Mouse (Mus musculus) liver, embryonic 15.5 days (tissue): ENCODE results near the gene Scrn1. TPM values are rescaled to one million over a fixed set of nuclear protein-coding genes. Genes with fewer than 3 reads are reported as not detected.

Experiments used
- ATAC-seq: fragments of 200-750 bp; cut with Nextera tagmentation; 2 replicates; pipeline ENCODE4 v1.8.0; 2017; ENCODE audit warnings: moderate number of reproducible peaks, mild to moderate bottlenecking, moderate library complexity; ENCODE audit not compliant: insufficient read depth
- H3K27ac ChIP-seq: fragments of 300-500 bp; sonication (generic); replicated peaks from 2 replicates; pipeline ENCODE4 v1.5.1; 2015; ENCODE audit warnings: mild to moderate bottlenecking, inconsistent platforms
- H3K27me3 ChIP-seq: fragments of 300-500 bp; sonication (generic); 2 replicates; pipeline ENCODE4 v1.6.1; 2015; ENCODE audit warnings: mild to moderate bottlenecking, inconsistent platforms
- H3K36me3 ChIP-seq: fragments of 300-500 bp; sonication (generic); replicated peaks from 2 replicates; pipeline ENCODE4 v1.6.1; 2015; ENCODE audit warnings: moderate library complexity, mild to moderate bottlenecking, inconsistent platforms
- H3K4me1 ChIP-seq: fragments of 300-500 bp; sonication (generic); replicated peaks from 2 replicates; pipeline ENCODE4 v1.6.1; 2015; ENCODE audit warnings: inconsistent platforms
- H3K4me2 ChIP-seq: fragments of 300-500 bp; sonication (generic); 2 replicates; pipeline ENCODE4 v1.6.1; 2015; ENCODE audit warnings: moderate library complexity, mild to moderate bottlenecking, inconsistent platforms
- H3K4me3 ChIP-seq: fragments of 300-500 bp; sonication (generic); replicated peaks from 2 replicates; pipeline ENCODE4 v1.5.1; 2015; ENCODE audit warnings: mild to moderate bottlenecking, inconsistent platforms
- H3K9ac ChIP-seq: fragments of 300-500 bp; sonication (generic); 2 replicates; pipeline ENCODE4 v1.6.1; 2015; ENCODE audit warnings: moderate library complexity, mild to moderate bottlenecking, inconsistent platforms
- H3K9me3 ChIP-seq: fragments of 300-500 bp; sonication (generic); replicated peaks from 2 replicates; pipeline ENCODE4 v1.6.1; 2016; ENCODE audit warnings: inconsistent platforms
- WGBS: fragments of 180-500 bp; shearing (Covaris S2); methylation state at CpG from one replicate; pipeline ENCODE4 v1.1.7; 2015; ENCODE audit warnings: mixed read lengths; ENCODE audit not compliant: insufficient replicate concordance; 5-methylcytosine and 5-hydroxymethylcytosine counted together
- polyA plus RNA-seq: library from polyadenylated mRNA; unstranded; fragments of >200 nt; fragmentation: Nextera tagmentation; extraction: Ambion mirVana; gene quantifications from 2 replicates; pipeline ENCODE4 v1.2.1, GENCODE M21; 2015

Scrn1 gene
- polyA plus RNA-seq, 1 experiment from 2014 or later = 0.31 TPM

GRCm38 (mm10) chr6:54471866-54472265 is 94.4 kb downstream of the Scrn1 start:
- no peaks in the 10 kb centered on the region for H3K4me1 ChIP-seq
- WGBS = 59% methylated on average over 7 of the region's 7 CpGs
- H3K9me3 ChIP-seq = no peaks in the 10 kb centered on the region
- no peak overlapping the region for H3K27ac ChIP-seq
- no peak overlapping the region for H3K9ac ChIP-seq
- H3K4me2 ChIP-seq = no peak overlapping the region
- no peak for ATAC-seq
- H3K4me3 ChIP-seq = no peak overlapping the region
- no peaks in the 10 kb centered on the region for H3K27me3 ChIP-seq
- no peaks in the 10 kb centered on the region for H3K36me3 ChIP-seq

GRCm38 (mm10) chr6:54467371-54467770 is 98.9 kb downstream of the Scrn1 start:
- no peak for ATAC-seq
- 63% methylated on average over 3 of the region's 3 CpGs for WGBS
- Histone ChIP-seq H3K4me2 (no peak overlapping the region), H3K4me1 (no peaks in the 10 kb centered on the region), H3K27ac (no peak overlapping the region), H3K27me3 (no peaks in the 10 kb centered on the region), H3K9ac (no peak overlapping the region), H3K36me3 (no peaks in the 10 kb centered on the region), H3K4me3 (no peak overlapping the region), H3K9me3 (no peaks in the 10 kb centered on the region)

- Histone ChIP-seq H3K4me3 (no peak overlapping the region), H3K9me3 (no peaks in the 10 kb centered on the region), H3K4me1 (no peaks in the 10 kb centered on the region), H3K27ac (no peak overlapping the region), H3K36me3 (no peaks in the 10 kb centered on the region), H3K4me2 (no peak overlapping the region), H3K27me3 (no peaks in the 10 kb centered on the region), H3K9ac (no peak overlapping the region)
- no peak for ATAC-seq
- 52% methylated on average over 4 of the region's 4 CpGs for WGBS
These were observed 101.4 kb downstream of the Scrn1 start for GRCm38 (mm10) chr6:54464926-54465325.

- no peak overlapping the region for H3K27ac ChIP-seq
- ATAC-seq = no peak
- H3K4me3 ChIP-seq = no peak overlapping the region
- no peaks in the 10 kb centered on the region for H3K9me3 ChIP-seq
- no peaks in the 10 kb centered on the region for H3K36me3 ChIP-seq
- H3K4me1 ChIP-seq = no peaks in the 10 kb centered on the region
- 36% methylated on average over 8 of the region's 8 CpGs for WGBS
- H3K9ac ChIP-seq = no peak overlapping the region
- no peaks in the 10 kb centered on the region for H3K27me3 ChIP-seq
- H3K4me2 ChIP-seq = no peak overlapping the region
These were observed 102.4 kb downstream of the Scrn1 start for GRCm38 (mm10) chr6:54463701-54464458.

GRCm38 (mm10) chr6:54462766-54463165 is 103.5 kb downstream of the Scrn1 start:
- no peak for ATAC-seq
- Histone ChIP-seq H3K4me1 (no peaks in the 10 kb centered on the region), H3K27ac (no peak overlapping the region), H3K36me3 (no peaks in the 10 kb centered on the region), H3K27me3 (no peaks in the 10 kb centered on the region), H3K4me2 (no peak overlapping the region), H3K9me3 (no peaks in the 10 kb centered on the region), H3K9ac (no peak overlapping the region), H3K4me3 (no peak overlapping the region)
- 69% methylated on average over 6 of the region's 6 CpGs for WGBS

- no peak overlapping the region for H3K4me2 ChIP-seq
- H3K4me1 ChIP-seq = peaks cover 3% of the 10 kb centered on the region; the same call in 1 of the 2 replicates
- no peaks in the 10 kb centered on the region for H3K36me3 ChIP-seq
- no peaks in the 10 kb centered on the region for H3K9me3 ChIP-seq
- H3K9ac ChIP-seq = no peak overlapping the region
- no peaks in the 10 kb centered on the region for H3K27me3 ChIP-seq
- H3K4me3 ChIP-seq = no peak overlapping the region
- no peak for ATAC-seq
- no peak overlapping the region for H3K27ac ChIP-seq
- 60% methylated on average over 13 of the region's 13 CpGs for WGBS
These were observed 105.2 kb downstream of the Scrn1 start for GRCm38 (mm10) chr6:54460915-54461671.

- no peak for ATAC-seq
- H3K4me2 ChIP-seq = no peak overlapping the region
- H3K4me1 ChIP-seq = peaks cover 3% of the 10 kb centered on the region; the same call in 1 of the 2 replicates
- no peaks in the 10 kb centered on the region for H3K9me3 ChIP-seq
- no peak overlapping the region for H3K27ac ChIP-seq
- no peak overlapping the region for H3K9ac ChIP-seq
- H3K36me3 ChIP-seq = no peaks in the 10 kb centered on the region
- H3K4me3 ChIP-seq = no peak overlapping the region
- no peaks in the 10 kb centered on the region for H3K27me3 ChIP-seq
- WGBS = 67% methylated on average over 6 of the region's 6 CpGs
These were observed 105.9 kb downstream of the Scrn1 start for GRCm38 (mm10) chr6:54460172-54460914.

- Histone ChIP-seq H3K9ac (no peak overlapping the region), H3K4me2 (no peak overlapping the region)
- WGBS = 55% methylated on average over 7 of the region's 7 CpGs
These were observed 106.6 kb downstream of the Scrn1 start for GRCm38 (mm10) chr6:54459661-54460060.

More at GRCm38 (mm10) chr6:54459661-54460060, 106.6 kb downstream of the Scrn1 start:
- Histone ChIP-seq H3K27me3 (no peaks in the 10 kb centered on the region), H3K4me1 (peaks cover 3% of the 10 kb centered on the region; the same call in 1 of the 2 replicates), H3K4me3 (no peak overlapping the region), H3K36me3 (no peaks in the 10 kb centered on the region), H3K27ac (no peak overlapping the region), H3K9me3 (no peaks in the 10 kb centered on the region)
- no peak for ATAC-seq

Other genes with a start within 250 kb of the Scrn1 start
- gene Prr15, start 240.7 kb downstream of the Scrn1 start, polyA plus RNA-seq = 0.88 and 1.1 TPM in 2 replicates
- gene Wipf3, start 136.9 kb downstream of the Scrn1 start, polyA plus RNA-seq = 0.05 and 0.08 TPM in 2 replicates
- 2.6 and 2.8 TPM in 2 replicates for gene Plekha8, start 28.6 kb upstream of the Scrn1 start, polyA plus RNA-seq
- gene Fkbp14, start 30.8 kb upstream of the Scrn1 start, polyA plus RNA-seq = 4.7 and 5.0 TPM in 2 replicates
- 1.2 and 1.4 TPM in 2 replicates for gene Mturn, start 115.1 kb upstream of the Scrn1 start, polyA plus RNA-seq